Mouse (Mus musculus) myocyte (in vitro differentiated cells): ENCODE measurements at regions not wholly inside any gene's neighbourhood (a gene's known extent, or its start where the extent isn't known, plus 50 kb on each side); places are given as distances from the start of the nearest gene placed in this dataset.

Experiments used
- H3K27me3 ChIP-seq: one replicate; pipeline ENCODE4 v1.6.1; 2011; ENCODE audit not compliant: control insufficient read depth, insufficient read depth, insufficient read length
- H3K36me3 ChIP-seq: one replicate; pipeline ENCODE4 v1.6.1; 2011; ENCODE audit not compliant: control insufficient read depth, insufficient read depth
- H3K4me2 ChIP-seq: one replicate; pipeline ENCODE4 v1.6.1; 2011; ENCODE audit warnings: low read depth, control low read depth
- H3K4me3 ChIP-seq: one replicate; pipeline ENCODE4 v1.5.1; 2011; ENCODE audit warnings: mild to moderate bottlenecking, control low read depth, moderate library complexity
- H3K79me2 ChIP-seq: one replicate; pipeline ENCODE4 v1.6.1; 2011; ENCODE audit not compliant: control insufficient read depth, insufficient read depth
- H3ac ChIP-seq: one replicate; pipeline ENCODE4 v1.6.1; 2011; ENCODE audit not compliant: control insufficient read depth, insufficient read length
- CEBPB ChIP-seq: IDR thresholded peaks from 2 replicates; pipeline ENCODE4 v1.6.1; 2011; ENCODE audit warnings: mild to moderate bottlenecking, moderate library complexity; ENCODE audit not compliant: poor library complexity, insufficient read depth, severe bottlenecking
- E2F4 ChIP-seq: IDR thresholded peaks from one replicate; pipeline ENCODE4 v1.6.1; 2011; ENCODE audit warnings: mild to moderate bottlenecking, control low read depth, moderate library complexity; ENCODE audit not compliant: insufficient read depth
- MAX ChIP-seq: IDR thresholded peaks from one replicate; pipeline ENCODE4 v1.6.1; 2011; ENCODE audit warnings: low read depth, mild to moderate bottlenecking, control low read depth
- MYOD1 ChIP-seq, 3 experiments: IDR thresholded peaks; one replicate each; pipeline ENCODE4 v1.6.1; 2011; ENCODE audit warnings: control low read depth in 2 of 3, low read depth in 2 of 3, mild to moderate bottlenecking in 2 of 3, moderate library complexity in 1 of 3; ENCODE audit not compliant: insufficient read length in 2 of 3, control insufficient read depth in 1 of 3
- MYOG ChIP-seq, 3 experiments: IDR thresholded peaks; one replicate each; pipeline ENCODE4 v1.6.1; 2011; ENCODE audit warnings: control low read depth in 2 of 3, low read depth in 2 of 3, mild to moderate bottlenecking in 2 of 3; ENCODE audit not compliant: insufficient read length in 2 of 3, control insufficient read depth in 1 of 3, insufficient read depth in 1 of 3
- POLR2A ChIP-seq: IDR thresholded peaks from one replicate; pipeline ENCODE4 v1.6.1; 2011; ENCODE audit warnings: low read depth, mild to moderate bottlenecking, control low read depth, moderate library complexity; ENCODE audit not compliant: insufficient read length
- POLR2AphosphoS2 ChIP-seq: IDR thresholded peaks from one replicate; pipeline ENCODE4 v1.6.1; 2011; ENCODE audit warnings: low read depth, control low read depth; ENCODE audit not compliant: insufficient read length
- REST ChIP-seq: IDR thresholded peaks from one replicate; pipeline ENCODE4 v1.6.1; 2011; ENCODE audit warnings: mild to moderate bottlenecking, control low read depth, moderate library complexity; ENCODE audit not compliant: insufficient read depth, insufficient read length
- SRF ChIP-seq: IDR thresholded peaks from one replicate; pipeline ENCODE4 v1.6.1; 2011; ENCODE audit warnings: low read depth; ENCODE audit not compliant: control insufficient read depth, insufficient read length
- TCF12 ChIP-seq: IDR thresholded peaks from one replicate; pipeline ENCODE4 v1.6.1; 2011; ENCODE audit warnings: mild to moderate bottlenecking, control low read depth; ENCODE audit not compliant: poor library complexity, insufficient read depth, severe bottlenecking
- TCF3 ChIP-seq: IDR thresholded peaks from one replicate; pipeline ENCODE4 v1.6.1; 2011; ENCODE audit warnings: low read depth, control low read depth; ENCODE audit not compliant: insufficient read length
- USF1 ChIP-seq: IDR thresholded peaks from one replicate; pipeline ENCODE4 v1.6.1; 2011; ENCODE audit warnings: low read depth, mild to moderate bottlenecking, control low read depth, moderate library complexity

GRCm38 (mm10) chr5:73890942-73891341 lies 177.3 kb downstream of the Usp46 start:
- H3ac ChIP-seq = no peak overlapping the region
- no peak overlapping the region for H3K4me3 ChIP-seq
- no peaks in the 10 kb centered on the region for H3K79me2 ChIP-seq
- no peaks in the 10 kb centered on the region for H3K27me3 ChIP-seq
- TF ChIP-seq SRF (no peak), CEBPB (no peak), MYOD1 (IDR thresholded peaks at IDR 0.05; ENCODE audit: control insufficient read depth in 1 of 3, insufficient read length in 2 of 3, low read depth in 2 of 3) (no peak), MYOG (IDR thresholded peaks at IDR 0.05; ENCODE audit: control insufficient read depth in 1 of 3, insufficient read depth in 1 of 3, insufficient read length in 2 of 3, low read depth in 2 of 3) (no peak), TCF12 (no peak)
- no peaks in the 10 kb centered on the region for H3K36me3 ChIP-seq
- no peak overlapping the region for H3K4me2 ChIP-seq

GRCm38 (mm10) chr5:73891606-73892005 lies 176.6 kb downstream of the Usp46 start:
- Histone ChIP-seq H3K4me2 (no peak overlapping the region), H3K27me3 (no peaks in the 10 kb centered on the region), H3K36me3 (no peaks in the 10 kb centered on the region), H3K4me3 (no peak overlapping the region), H3K79me2 (no peaks in the 10 kb centered on the region), H3ac (no peak overlapping the region)
- TF ChIP-seq POLR2AphosphoS2 = no peak
- TF ChIP-seq E2F4 = no peak
- no peak for TF ChIP-seq CEBPB
- no peak for TF ChIP-seq MYOG (IDR thresholded peaks at IDR 0.05; ENCODE audit: control insufficient read depth in 1 of 3, insufficient read depth in 1 of 3, insufficient read length in 2 of 3, low read depth in 2 of 3)
- no peak for TF ChIP-seq TCF12
- no peak for TF ChIP-seq REST
- TF ChIP-seq MAX = no peak
- TF ChIP-seq TCF3 = no peak
- TF ChIP-seq POLR2A = no peak
- TF ChIP-seq SRF = no peak
- no peak for TF ChIP-seq MYOD1 (IDR thresholded peaks at IDR 0.05; ENCODE audit: control insufficient read depth in 1 of 3, insufficient read length in 2 of 3, low read depth in 2 of 3)
- no peak for TF ChIP-seq USF1

- no peak overlapping the region for H3K4me2 ChIP-seq
- H3K4me3 ChIP-seq = no peak overlapping the region
- H3K79me2 ChIP-seq = no peaks in the 10 kb centered on the region
- no peak for TF ChIP-seq REST
- TF ChIP-seq CEBPB = no peak
- no peak for TF ChIP-seq MYOG (IDR thresholded peaks at IDR 0.05; ENCODE audit: control insufficient read depth in 1 of 3, insufficient read depth in 1 of 3, insufficient read length in 2 of 3, low read depth in 2 of 3)
- no peak for TF ChIP-seq SRF
- TF ChIP-seq USF1 = no peak
- TF ChIP-seq E2F4 = no peak
- no peak for TF ChIP-seq POLR2AphosphoS2
- no peak for TF ChIP-seq TCF3
- no peak for TF ChIP-seq MYOD1 (IDR thresholded peaks at IDR 0.05; ENCODE audit: control insufficient read depth in 1 of 3, insufficient read length in 2 of 3, low read depth in 2 of 3)
- no peak for TF ChIP-seq POLR2A
- no peak for TF ChIP-seq MAX
- no peak for TF ChIP-seq TCF12
- no peaks in the 10 kb centered on the region for H3K27me3 ChIP-seq
- no peaks in the 10 kb centered on the region for H3K36me3 ChIP-seq
- H3ac ChIP-seq = no peak overlapping the region
Observed at GRCm38 (mm10) chr5:73892440-73893225, 175.6 kb downstream of the Usp46 start.

GRCm38 (mm10) chr5:73895186-73895585 lies 173.0 kb downstream of the Usp46 start:
- no peak overlapping the region for H3K4me3 ChIP-seq
- H3K36me3 ChIP-seq = no peaks in the 10 kb centered on the region
- H3K4me2 ChIP-seq = no peak overlapping the region
- no peaks in the 10 kb centered on the region for H3K79me2 ChIP-seq
- no peak overlapping the region for H3ac ChIP-seq
- TF ChIP-seq POLR2A (no peak), SRF (no peak), MYOG (IDR thresholded peaks at IDR 0.05; ENCODE audit: control insufficient read depth in 1 of 3, insufficient read depth in 1 of 3, insufficient read length in 2 of 3, low read depth in 2 of 3) (no peak), REST (no peak), TCF12 (no peak), TCF3 (no peak), USF1 (no peak), POLR2AphosphoS2 (no peak), MYOD1 (IDR thresholded peaks at IDR 0.05; ENCODE audit: control insufficient read depth in 1 of 3, insufficient read length in 2 of 3, low read depth in 2 of 3) (no peak), MAX (no peak), CEBPB (no peak), E2F4 (no peak)
- no peaks in the 10 kb centered on the region for H3K27me3 ChIP-seq
